Mouse (Mus musculus): ENCODE measurements around the gene Usp42. TPM values are rescaled to one million over a fixed set of nuclear protein-coding genes. Genes with fewer than 3 reads are reported as not detected.

Gene Usp42
- polyA plus RNA-seq, 1 experiment from 2014 or later, result 27.4 TPM

GRCm38 (mm10) chr5:143706822-143707200 lies 25.3 kb downstream of the Usp42 start:
- peaks cover 68% of the 10 kb centered on the region for H3K36me3 ChIP-seq (ENCODE audit: poor library complexity, severe bottlenecking)
- no peaks in the 10 kb centered on the region for H3K9me3 ChIP-seq (replicated peaks)
- no peak overlapping the region for H3K4me3 ChIP-seq
- H3K9ac ChIP-seq, result no peak overlapping the region
- no peak overlapping the region for H3K4me2 ChIP-seq
- WGBS, result 93% methylated on average over 7 of the region's 7 CpGs
- H3K27ac ChIP-seq, result no peak overlapping the region
- no peaks in the 10 kb centered on the region for H3K27me3 ChIP-seq
- ATAC-seq, result no peak
- no peaks in the 10 kb centered on the region for H3K4me1 ChIP-seq

GRCm38 (mm10) chr5:143706030-143706821 lies 25.9 kb downstream of the Usp42 start:
- no peak for ATAC-seq
- 82% methylated on average over 9 of the region's 9 CpGs for WGBS
- Histone ChIP-seq H3K4me2 (no peak overlapping the region), H3K4me3 (no peak overlapping the region), H3K9ac (no peak overlapping the region), H3K9me3 (replicated peaks) (no peaks in the 10 kb centered on the region), H3K4me1 (no peaks in the 10 kb centered on the region), H3K27me3 (no peaks in the 10 kb centered on the region), H3K36me3 (ENCODE audit: poor library complexity, severe bottlenecking) (peaks cover 68% of the 10 kb centered on the region), H3K27ac (no peak overlapping the region)

- Histone ChIP-seq H3K4me2 (no peak overlapping the region), H3K4me3 (no peak overlapping the region), H3K9ac (no peak overlapping the region), H3K27me3 (no peaks in the 10 kb centered on the region), H3K27ac (no peak overlapping the region), H3K4me1 (no peaks in the 10 kb centered on the region), H3K9me3 (replicated peaks) (no peaks in the 10 kb centered on the region), H3K36me3 (ENCODE audit: poor library complexity, severe bottlenecking) (peaks cover 68% of the 10 kb centered on the region)
- ATAC-seq, result no peak
- WGBS, result 83% methylated on average over 1 of the region's 1 CpGs
Observed at GRCm38 (mm10) chr5:143705659-143705982, 26.5 kb downstream of the Usp42 start.

- WGBS, result 72% methylated on average over 13 of the region's 13 CpGs
- Histone ChIP-seq H3K9me3 (replicated peaks) (no peaks in the 10 kb centered on the region), H3K4me3 (no peak overlapping the region), H3K4me2 (no peak overlapping the region), H3K9ac (no peak overlapping the region), H3K4me1 (no peaks in the 10 kb centered on the region), H3K27ac (no peak overlapping the region), H3K36me3 (ENCODE audit: poor library complexity, severe bottlenecking) (peaks cover 67% of the 10 kb centered on the region), H3K27me3 (no peaks in the 10 kb centered on the region)
- ATAC-seq, result no peak
Observed at GRCm38 (mm10) chr5:143704875-143705658, 27.0 kb downstream of the Usp42 start.

- H3K27me3 ChIP-seq, result no peaks in the 10 kb centered on the region
- WGBS, result 89% methylated on average over 10 of the region's 10 CpGs
- ATAC-seq, result no peak
- H3K4me1 ChIP-seq, result no peaks in the 10 kb centered on the region
- H3K4me3 ChIP-seq, result no peak overlapping the region
- no peak overlapping the region for H3K27ac ChIP-seq
- no peak overlapping the region for H3K9ac ChIP-seq
- H3K9me3 ChIP-seq (replicated peaks), result no peaks in the 10 kb centered on the region
- no peak overlapping the region for H3K4me2 ChIP-seq
- peaks cover 44% of the 10 kb centered on the region for H3K36me3 ChIP-seq (ENCODE audit: poor library complexity, severe bottlenecking)
Observed at GRCm38 (mm10) chr5:143701074-143701473, 31.0 kb downstream of the Usp42 start.

- H3K4me1 ChIP-seq, result no peaks in the 10 kb centered on the region
- peaks cover 46% of the 10 kb centered on the region for H3K36me3 ChIP-seq (ENCODE audit: poor library complexity, severe bottlenecking)
- 92% methylated on average over 5 of the region's 5 CpGs for WGBS
- H3K27ac ChIP-seq, result no peak overlapping the region
- no peak for ATAC-seq
- H3K27me3 ChIP-seq, result no peaks in the 10 kb centered on the region
- no peaks in the 10 kb centered on the region for H3K9me3 ChIP-seq (replicated peaks)
- H3K4me2 ChIP-seq, result no peak overlapping the region
- no peak overlapping the region for H3K4me3 ChIP-seq
- no peak overlapping the region for H3K9ac ChIP-seq
Observed at GRCm38 (mm10) chr5:143700247-143700646, 31.8 kb downstream of the Usp42 start.

- Histone ChIP-seq H3K4me1 (no peaks in the 10 kb centered on the region), H3K4me2 (no peak overlapping the region), H3K27me3 (no peaks in the 10 kb centered on the region), H3K9me3 (replicated peaks) (no peaks in the 10 kb centered on the region), H3K27ac (no peak overlapping the region), H3K4me3 (no peak overlapping the region), H3K9ac (no peak overlapping the region), H3K36me3 (ENCODE audit: poor library complexity, severe bottlenecking) (peaks cover 42% of the 10 kb centered on the region)
- no peak for ATAC-seq
- 94% methylated on average over 4 of the region's 4 CpGs for WGBS
Observed at GRCm38 (mm10) chr5:143698454-143698853, 33.6 kb downstream of the Usp42 start.

- 69% methylated on average over 3 of the region's 3 CpGs for WGBS
- Histone ChIP-seq H3K9me3 (replicated peaks) (no peaks in the 10 kb centered on the region), H3K4me2 (no peak overlapping the region), H3K4me1 (no peaks in the 10 kb centered on the region), H3K27ac (no peak overlapping the region), H3K36me3 (ENCODE audit: poor library complexity, severe bottlenecking) (peaks cover 29% of the 10 kb centered on the region), H3K9ac (no peak overlapping the region), H3K27me3 (no peaks in the 10 kb centered on the region), H3K4me3 (no peak overlapping the region)
- no peak for ATAC-seq
Observed at GRCm38 (mm10) chr5:143696323-143696722, 35.8 kb downstream of the Usp42 start.

- Histone ChIP-seq H3K9me3 (replicated peaks) (no peaks in the 10 kb centered on the region), H3K4me2 (no peak overlapping the region), H3K27me3 (no peaks in the 10 kb centered on the region), H3K27ac (no peak overlapping the region), H3K9ac (no peak overlapping the region), H3K4me3 (no peak overlapping the region), H3K36me3 (ENCODE audit: poor library complexity, severe bottlenecking) (peaks cover 25% of the 10 kb centered on the region; the same call in 1 of the 2 replicates), H3K4me1 (no peaks in the 10 kb centered on the region)
- 92% methylated on average over 5 of the region's 5 CpGs for WGBS
- no peak for ATAC-seq
Observed at GRCm38 (mm10) chr5:143690926-143691325, 41.2 kb downstream of the Usp42 start.

GRCm38 (mm10) chr5:143690392-143690791 lies 41.7 kb downstream of the Usp42 start:
- H3K9ac ChIP-seq, result no peak overlapping the region
- 87% methylated on average over 9 of the region's 9 CpGs for WGBS
- ATAC-seq, result no peak
- no peaks in the 10 kb centered on the region for H3K27me3 ChIP-seq
- H3K9me3 ChIP-seq (replicated peaks), result no peaks in the 10 kb centered on the region
- no peak overlapping the region for H3K4me3 ChIP-seq
- no peaks in the 10 kb centered on the region for H3K4me1 ChIP-seq
- no peak overlapping the region for H3K4me2 ChIP-seq
- H3K27ac ChIP-seq, result no peak overlapping the region
- peaks cover 25% of the 10 kb centered on the region; the same call in 1 of the 2 replicates for H3K36me3 ChIP-seq (ENCODE audit: poor library complexity, severe bottlenecking)

- no peak overlapping the region for H3K4me2 ChIP-seq
- no peak overlapping the region for H3K4me3 ChIP-seq
- WGBS, result 97% methylated on average over 3 of the region's 3 CpGs
- H3K27ac ChIP-seq, result no peak overlapping the region
- no peaks in the 10 kb centered on the region for H3K27me3 ChIP-seq
- no peak overlapping the region for H3K9ac ChIP-seq
- H3K9me3 ChIP-seq (replicated peaks), result no peaks in the 10 kb centered on the region
- H3K4me1 ChIP-seq, result 0 out of 2 replicates have a peak, but pooled peaks cover 9% of the 10 kb centered on the region
- H3K36me3 ChIP-seq (ENCODE audit: poor library complexity, severe bottlenecking), result peaks cover 9% of the 10 kb centered on the region; the same call in 1 of the 2 replicates
- no peak for ATAC-seq
Observed at GRCm38 (mm10) chr5:143687589-143687988, 44.5 kb downstream of the Usp42 start.

- H3K27ac ChIP-seq, result no peak overlapping the region
- no peaks in the 10 kb centered on the region for H3K27me3 ChIP-seq
- no peak overlapping the region for H3K9ac ChIP-seq
- no peak overlapping the region for H3K4me2 ChIP-seq
- 0 out of 2 replicates have a peak, but pooled peaks cover 9% of the 10 kb centered on the region for H3K4me1 ChIP-seq
- no peak for ATAC-seq
- H3K4me3 ChIP-seq, result no peak overlapping the region
- 92% methylated on average over 3 of the region's 3 CpGs for WGBS
- no peaks in the 10 kb centered on the region for H3K9me3 ChIP-seq (replicated peaks)
- peaks cover 7% of the 10 kb centered on the region; the same call in 1 of the 2 replicates for H3K36me3 ChIP-seq (ENCODE audit: poor library complexity, severe bottlenecking)
Observed at GRCm38 (mm10) chr5:143686456-143686855, 45.6 kb downstream of the Usp42 start.

Measured in forebrain, embryonic 13.5 days (tissue).